Mouse (Mus musculus) embryonic facial prominence, embryonic 10.5 days (tissue): ENCODE data around the gene Sox5. TPM values are rescaled to one million over a fixed set of nuclear protein-coding genes. Genes with fewer than 3 reads are reported as not detected.

Experiments
- DNase-seq: peaks from one replicate; pipeline ENCODE4 v3.0.0-alpha.2; 2017; ENCODE audit warnings: low spot score
- H3K27ac ChIP-seq: fragments of 300-500 bp; sonication (generic); replicated peaks from 2 replicates; pipeline ENCODE4 v1.5.1; 2016; ENCODE audit warnings: mild to moderate bottlenecking
- H3K27me3 ChIP-seq: fragments of 300-500 bp; sonication (generic); replicated peaks from 2 replicates; pipeline ENCODE4 v1.6.1; 2016; ENCODE audit warnings: low read depth, mild to moderate bottlenecking; ENCODE audit not compliant: poor library complexity, severe bottlenecking
- H3K36me3 ChIP-seq: fragments of 300-500 bp; sonication (generic); replicated peaks from 2 replicates; pipeline ENCODE4 v1.6.1; 2016; ENCODE audit warnings: mild to moderate bottlenecking, moderate library complexity
- H3K4me1 ChIP-seq: fragments of 300-500 bp; sonication (generic); 2 replicates; pipeline ENCODE4 v1.6.1; 2016
- H3K4me3 ChIP-seq: fragments of 300-500 bp; sonication (generic); 2 replicates; pipeline ENCODE4 v1.5.1; 2016; ENCODE audit warnings: mild to moderate bottlenecking, moderate library complexity
- H3K9me3 ChIP-seq: fragments of 300-500 bp; sonication (generic); 2 replicates; pipeline ENCODE4 v1.6.1; 2016; ENCODE audit warnings: mild to moderate bottlenecking
- WGBS: fragments of 180-500 bp; shearing (Covaris S2); methylation state at CpG from one replicate; pipeline ENCODE4 v1.1.7; 2016; 5-methylcytosine and 5-hydroxymethylcytosine counted together
- polyA plus RNA-seq: library from polyadenylated mRNA; unstranded; fragments of >200 nt; fragmentation: Nextera tagmentation; extraction: Ambion mirVana; gene quantifications from 2 replicates; pipeline ENCODE4 v1.2.1, GENCODE M21; 2016

The Sox5 gene
- polyA plus RNA-seq, 1 experiment from 2014 or later, result 65.1 TPM

DNA sequence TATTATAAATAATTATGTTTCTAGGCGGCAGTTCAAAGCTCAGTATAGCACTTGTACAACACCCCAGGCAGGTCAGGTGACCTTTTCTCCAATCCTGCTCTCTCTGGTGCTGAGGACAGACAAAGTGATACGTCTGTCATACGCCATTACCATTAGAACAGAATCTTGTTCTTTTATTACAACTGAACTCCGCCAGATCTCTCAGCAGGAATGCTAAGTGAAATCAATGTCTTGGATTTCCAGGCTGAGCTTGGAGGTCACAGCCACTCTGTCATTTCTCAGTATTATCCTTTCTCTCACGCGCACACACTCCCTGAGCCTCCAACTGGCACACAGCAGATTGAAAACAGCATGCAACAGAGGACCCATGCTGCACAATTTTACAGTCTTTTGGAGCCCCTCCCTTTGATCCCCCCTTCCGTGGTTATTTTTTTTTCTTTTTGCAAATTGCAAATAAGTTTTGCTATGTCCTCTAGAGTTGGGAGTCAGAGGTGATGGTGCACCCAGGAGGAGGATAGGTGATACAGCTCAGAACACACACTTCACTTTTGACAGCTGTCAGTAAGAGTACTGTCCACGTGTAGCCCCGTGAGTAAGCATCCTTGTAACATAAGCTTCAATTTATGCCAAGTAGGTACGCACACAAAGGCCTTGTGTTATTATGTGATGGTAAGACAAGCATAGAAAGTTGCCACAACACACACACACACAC, 877.6 kb downstream of the Sox5 start:
- Histone ChIP-seq H3K27me3 (no peaks in the 10 kb centered on the region), H3K4me3 (no peak overlapping the region), H3K9me3 (no peaks in the 10 kb centered on the region), H3K27ac (no peak overlapping the region), H3K4me1 (peaks cover 9% of the 10 kb centered on the region; the same call in 1 of the 2 replicates), H3K36me3 (peaks cover 4% of the 10 kb centered on the region; the same call in 1 of the 2 replicates)
- DNase-seq, result no peak
- WGBS, result 72% methylated on average over 10 of the region's 10 CpGs

GRCm38 (mm10) chr6:143900871-143901270, 880.9 kb downstream of the Sox5 start:
- H3K27ac ChIP-seq, result no peak overlapping the region
- H3K9me3 ChIP-seq, result no peaks in the 10 kb centered on the region
- H3K4me1 ChIP-seq, result peaks cover 9% of the 10 kb centered on the region; the same call in 1 of the 2 replicates
- WGBS, result 91% methylated on average over 4 of the region's 4 CpGs
- no peak overlapping the region for H3K4me3 ChIP-seq
- no peak for DNase-seq
- H3K27me3 ChIP-seq, result no peaks in the 10 kb centered on the region
- 0 out of 2 replicates have a peak, but pooled peaks cover 2% of the 10 kb centered on the region for H3K36me3 ChIP-seq

DNA sequence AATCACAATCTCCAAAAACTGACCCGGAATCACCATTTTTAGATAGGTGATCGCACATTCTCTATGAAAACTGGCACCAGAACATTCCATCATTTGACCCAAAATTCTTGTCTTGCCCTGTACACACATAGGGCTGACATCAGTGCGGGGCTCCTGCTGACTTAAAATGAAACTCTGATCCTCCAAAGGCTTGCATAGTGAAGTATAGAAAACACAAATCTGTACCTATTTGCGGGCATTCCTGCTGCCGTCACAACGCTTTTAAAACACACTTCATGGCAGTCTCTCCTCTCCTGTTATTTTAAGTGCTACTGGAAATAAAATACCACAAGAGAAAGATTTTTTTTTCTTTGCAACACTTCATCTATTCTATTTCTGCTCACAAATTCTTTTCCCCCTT, 886.7 kb downstream of the Sox5 start:
- DNase-seq, result no peak
- 86% methylated on average over 6 of the region's 6 CpGs for WGBS
- Histone ChIP-seq H3K27me3 (no peaks in the 10 kb centered on the region), H3K36me3 (0 out of 2 replicates have a peak, but pooled peaks cover 2% of the 10 kb centered on the region), H3K4me3 (no peak overlapping the region), H3K9me3 (no peaks in the 10 kb centered on the region), H3K27ac (no peak overlapping the region), H3K4me1 (no peaks in the 10 kb centered on the region)

DNA sequence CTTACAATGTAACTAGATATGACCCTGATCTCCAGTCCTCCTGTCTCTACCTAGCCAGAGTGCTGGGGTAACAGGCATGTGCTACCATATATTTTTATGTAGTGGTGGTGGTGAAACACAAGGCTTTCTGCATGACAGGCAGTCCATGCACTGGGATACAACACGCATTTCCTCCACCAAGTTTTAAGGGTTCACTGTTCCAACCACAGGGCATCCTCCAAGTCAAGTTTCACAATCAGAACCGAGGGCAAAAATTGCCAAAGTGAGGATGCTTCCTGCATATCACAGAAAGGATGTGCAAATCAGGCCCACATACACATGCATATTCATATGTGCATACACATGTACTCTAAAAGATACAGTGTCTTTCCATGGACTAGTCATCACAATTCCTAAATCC, 888.9 kb downstream of the Sox5 start:
- H3K9me3 ChIP-seq, result no peaks in the 10 kb centered on the region
- H3K27me3 ChIP-seq, result no peaks in the 10 kb centered on the region
- WGBS, result 89% methylated on average over 2 of the region's 2 CpGs
- H3K36me3 ChIP-seq, result no peaks in the 10 kb centered on the region
- H3K27ac ChIP-seq, result no peak overlapping the region
- no peak for DNase-seq
- no peak overlapping the region for H3K4me3 ChIP-seq
- H3K4me1 ChIP-seq, result no peaks in the 10 kb centered on the region

GRCm38 (mm10) chr6:143888556-143888955, 893.2 kb downstream of the Sox5 start:
- Histone ChIP-seq H3K9me3 (peaks cover 5% of the 10 kb centered on the region; the same call in 1 of the 2 replicates), H3K36me3 (peaks cover 9% of the 10 kb centered on the region), H3K27me3 (no peaks in the 10 kb centered on the region), H3K4me1 (no peaks in the 10 kb centered on the region), H3K4me3 (no peak overlapping the region), H3K27ac (no peak overlapping the region)
- DNase-seq, result no peak
- 68% methylated on average over 7 of the region's 7 CpGs for WGBS

GRCm38 (mm10) chr6:143878525-143878924, 903.3 kb downstream of the Sox5 start:
- Histone ChIP-seq H3K36me3 (peaks cover 10% of the 10 kb centered on the region), H3K9me3 (no peaks in the 10 kb centered on the region; the same call in 1 of the 2 replicates), H3K4me3 (no peak overlapping the region), H3K27ac (no peak overlapping the region), H3K27me3 (no peaks in the 10 kb centered on the region), H3K4me1 (no peaks in the 10 kb centered on the region)
- 87% methylated on average over 6 of the region's 6 CpGs for WGBS
- DNase-seq, result no peak

DNA sequence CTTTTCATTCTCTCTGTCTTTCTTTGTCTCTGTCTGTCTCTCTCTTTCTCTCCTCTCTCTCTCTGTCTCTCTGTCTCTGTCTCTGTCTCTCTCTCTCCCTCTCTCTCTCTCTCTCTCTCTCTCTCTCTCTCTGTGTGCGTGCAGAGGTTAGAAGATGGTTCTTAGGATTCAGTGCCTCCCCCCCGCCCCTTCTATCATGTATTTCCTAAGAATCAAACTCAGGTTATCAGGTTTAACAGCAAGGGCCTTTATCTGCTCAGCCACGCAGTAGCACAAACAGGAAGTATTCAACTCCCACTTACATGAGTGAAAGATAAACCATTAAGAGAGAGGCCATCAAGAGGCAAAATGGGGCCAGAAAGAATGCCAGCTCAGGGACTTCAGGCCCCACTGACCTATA, 913.0 kb downstream of the Sox5 start:
- no peak for DNase-seq
- Histone ChIP-seq H3K4me1 (peaks cover 12% of the 10 kb centered on the region), H3K36me3 (peaks cover 14% of the 10 kb centered on the region; the same call in 1 of the 2 replicates), H3K4me3 (no peak overlapping the region), H3K27ac (no peak overlapping the region), H3K9me3 (no peaks in the 10 kb centered on the region), H3K27me3 (no peaks in the 10 kb centered on the region)
- WGBS, result 79% methylated on average over 3 of the region's 3 CpGs

DNA sequence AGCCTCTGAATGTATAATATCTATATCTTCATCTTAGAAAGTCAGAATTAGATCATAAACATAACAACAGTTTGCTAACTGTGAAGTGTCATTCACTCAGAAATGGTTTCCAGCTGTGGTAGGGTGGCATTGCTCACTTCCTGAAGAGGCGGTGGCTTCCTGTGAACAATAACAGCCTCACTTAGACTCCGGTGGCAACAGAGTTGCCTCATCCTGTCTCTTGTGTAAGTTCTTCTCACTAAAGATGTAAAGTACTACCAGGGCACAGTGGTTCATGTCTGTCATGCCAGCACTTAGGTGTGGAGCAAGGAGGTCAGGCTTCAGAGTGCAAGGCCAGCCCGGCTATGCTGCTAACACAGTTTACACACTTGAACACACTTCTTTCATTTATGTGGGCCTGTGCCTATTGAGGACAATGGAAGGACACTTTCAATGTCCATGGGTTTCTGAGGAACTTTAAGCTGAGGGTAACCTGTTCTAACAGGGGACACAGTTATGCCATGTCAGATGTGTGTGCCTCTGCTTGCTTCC, 913.6 kb downstream of the Sox5 start:
- H3K4me1 ChIP-seq, result peaks cover 12% of the 10 kb centered on the region
- WGBS, result 73% methylated on average over 3 of the region's 3 CpGs

DNA sequence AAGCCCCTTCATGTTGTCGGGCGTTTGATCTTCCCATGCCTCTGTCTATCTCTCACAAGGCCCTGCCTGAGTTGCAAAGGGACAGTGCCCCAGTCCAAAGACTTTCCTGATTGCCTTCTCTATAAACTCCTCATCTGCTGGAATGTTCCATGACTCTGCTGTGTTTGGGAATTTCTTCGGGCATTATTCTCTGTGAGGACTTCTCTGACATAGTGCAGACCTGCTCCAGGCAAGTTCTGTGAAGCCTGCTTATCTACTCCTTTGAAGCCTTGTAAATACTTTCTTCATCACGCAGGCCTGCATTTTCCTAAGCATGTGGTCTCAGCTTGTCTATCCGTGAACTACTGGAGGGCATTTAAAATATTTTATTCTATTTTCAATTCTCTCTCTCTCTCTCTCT, 914.7 kb downstream of the Sox5 start:
- peaks cover 6% of the 10 kb centered on the region; the same call in 1 of the 2 replicates for H3K36me3 ChIP-seq
- no peaks in the 10 kb centered on the region for H3K27me3 ChIP-seq
- DNase-seq, result peak; percentile 10
- WGBS, result 83% methylated on average over 5 of the region's 5 CpGs
- no peaks in the 10 kb centered on the region for H3K9me3 ChIP-seq
- H3K27ac ChIP-seq, result no peak overlapping the region
- H3K4me3 ChIP-seq, result no peak overlapping the region
- H3K4me1 ChIP-seq, result peaks cover 16% of the 10 kb centered on the region

More for the DNA sequence above, 913.6 kb downstream of the Sox5 start:
- H3K27ac ChIP-seq, result peak overlapping the region; percentile 24
- no peaks in the 10 kb centered on the region for H3K9me3 ChIP-seq
- H3K36me3 ChIP-seq, result peaks cover 12% of the 10 kb centered on the region; the same call in 1 of the 2 replicates
- DNase-seq, result no peak
- no peaks in the 10 kb centered on the region for H3K27me3 ChIP-seq
- no peak overlapping the region for H3K4me3 ChIP-seq

- 72% methylated on average over 9 of the region's 9 CpGs for WGBS
- peaks cover 7% of the 10 kb centered on the region; the same call in 1 of the 2 replicates for H3K36me3 ChIP-seq
- DNase-seq, result no peak
Observed at GRCm38 (mm10) chr6:143866566-143866965, 915.2 kb downstream of the Sox5 start.

GRCm38 (mm10) chr6:143862611-143863110, 919.1 kb downstream of the Sox5 start:
- H3K36me3 ChIP-seq, result peaks cover 20% of the 10 kb centered on the region
- H3K27me3 ChIP-seq, result no peaks in the 10 kb centered on the region
- 81% methylated on average over 6 of the region's 6 CpGs for WGBS

More at GRCm38 (mm10) chr6:143866566-143866965, 915.2 kb downstream of the Sox5 start:
- H3K27me3 ChIP-seq, result no peaks in the 10 kb centered on the region
- no peak overlapping the region for H3K27ac ChIP-seq
- H3K4me3 ChIP-seq, result no peak overlapping the region
- no peaks in the 10 kb centered on the region for H3K9me3 ChIP-seq
- H3K4me1 ChIP-seq, result peaks cover 16% of the 10 kb centered on the region

DNA sequence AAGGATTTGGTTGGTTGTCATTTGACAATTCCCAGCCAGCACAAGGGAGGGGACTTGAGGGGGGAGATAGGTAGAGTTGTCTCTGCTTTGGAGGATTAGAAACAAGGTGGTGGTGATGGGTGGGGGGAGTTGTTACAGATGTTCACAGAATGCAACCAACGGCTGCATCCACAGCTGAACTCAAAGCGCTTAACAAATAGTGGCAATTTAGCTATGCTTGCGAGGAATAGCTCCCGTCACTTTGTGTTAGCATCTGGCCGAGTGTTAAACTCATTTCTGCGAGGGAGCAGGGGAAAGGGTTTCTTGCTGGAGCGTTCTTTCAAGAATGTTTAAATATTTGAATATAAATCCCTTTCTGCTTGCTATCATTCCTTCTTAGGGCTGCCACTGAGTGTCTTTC, 921.7 kb downstream of the Sox5 start:
- H3K27ac ChIP-seq, result no peak overlapping the region; the same call in 1 of the 2 replicates
- WGBS, result 88% methylated on average over 7 of the region's 7 CpGs
- DNase-seq, result no peak
- H3K4me3 ChIP-seq, result no peak overlapping the region
- H3K4me1 ChIP-seq, result peaks cover 4% of the 10 kb centered on the region; the same call in 1 of the 2 replicates
- no peaks in the 10 kb centered on the region for H3K27me3 ChIP-seq
- no peaks in the 10 kb centered on the region for H3K9me3 ChIP-seq
- H3K36me3 ChIP-seq, result peaks cover 20% of the 10 kb centered on the region

More at GRCm38 (mm10) chr6:143862611-143863110, 919.1 kb downstream of the Sox5 start:
- DNase-seq, result no peak
- Histone ChIP-seq H3K9me3 (no peaks in the 10 kb centered on the region), H3K4me1 (peaks cover 13% of the 10 kb centered on the region), H3K4me3 (no peak overlapping the region), H3K27ac (no peak overlapping the region)

GRCm38 (mm10) chr6:143859535-143859934, 922.2 kb downstream of the Sox5 start:
- Histone ChIP-seq H3K27ac (no peak overlapping the region), H3K27me3 (no peaks in the 10 kb centered on the region), H3K36me3 (peaks cover 20% of the 10 kb centered on the region), H3K4me3 (no peak overlapping the region), H3K9me3 (no peaks in the 10 kb centered on the region), H3K4me1 (peaks cover 4% of the 10 kb centered on the region; the same call in 1 of the 2 replicates)
- whole genome bisulfite sequencing, result 82% methylated on average over 15 of the region's 15 CpGs
- peak; percentile 33 for DNase-seq
